Mouse (Mus musculus): Measurements from ENCODE around the gene Soga1.

DNA sequence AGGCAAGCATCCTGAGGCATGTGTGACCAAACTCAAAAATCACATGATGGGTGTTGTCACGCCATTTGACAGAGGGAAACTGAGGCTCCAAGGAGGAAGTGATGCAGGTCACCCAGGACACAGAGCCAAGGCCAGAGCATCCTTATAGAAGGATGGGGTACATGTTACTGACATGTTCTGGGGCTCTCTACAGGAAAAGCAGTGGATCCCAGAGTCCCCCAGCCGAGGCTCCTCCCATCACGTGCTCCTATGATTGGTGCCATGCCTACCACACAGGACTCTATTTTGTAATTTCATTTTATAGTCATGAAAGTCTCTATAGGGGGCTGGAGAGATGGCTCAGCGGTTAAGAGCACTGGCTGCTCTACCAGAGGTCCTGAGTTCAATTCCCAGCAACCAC lies 21.3 kb downstream of the Soga1 start:
- TF ChIP-seq CTCF (IDR thresholded peaks at IDR 0.05; ENCODE audit: low read depth) (no peak), EP300 (IDR thresholded peaks at IDR 0.05; ENCODE audit: low read depth) (no peak)

All from liver, embryonic 14.5 days (tissue).